Mouse (Mus musculus): ENCODE data around the gene Obp2a. TPM values are rescaled to one million over a fixed set of nuclear protein-coding genes. Genes with fewer than 3 reads are reported as not detected.
"Not testable (repeated sequence)": the region's sequence is repeated elsewhere in the genome, so short reads cannot be mapped to it uniquely, and the experiment has no call there.

Gene Obp2a
- polyA plus RNA-seq (2015; fragmentation: Nextera tagmentation; extraction: Ambion mirVana): not detected in 2 replicates

GRCm38 (mm10) chr2:25699743-25700142 lies at the start of gene Obp2a:
Gene Obp2a, plus strand, starts transcription at chr2:25700043.
- not testable (repeated sequence) for H3K4me3 ChIP-seq (ENCODE audit: low read depth, low read length); ATAC-seq; H3K36me3 ChIP-seq (ENCODE audit: control insufficient read depth, insufficient read depth); H3K27ac ChIP-seq (ENCODE audit: low read depth, low read length); H3K9ac ChIP-seq (ENCODE audit: low read depth, low read length); H3K27me3 ChIP-seq (replicated peaks; ENCODE audit: control insufficient read depth, insufficient read depth, low read length); H3K9me3 ChIP-seq (ENCODE audit: control insufficient read depth); H3K4me1 ChIP-seq (replicated peaks; ENCODE audit: control insufficient read depth, insufficient read depth, low read length); H3K4me2 ChIP-seq (replicated peaks; ENCODE audit: low read depth)
- WGBS: 59% methylated on average over 3 of the region's 3 CpGs

DNA sequence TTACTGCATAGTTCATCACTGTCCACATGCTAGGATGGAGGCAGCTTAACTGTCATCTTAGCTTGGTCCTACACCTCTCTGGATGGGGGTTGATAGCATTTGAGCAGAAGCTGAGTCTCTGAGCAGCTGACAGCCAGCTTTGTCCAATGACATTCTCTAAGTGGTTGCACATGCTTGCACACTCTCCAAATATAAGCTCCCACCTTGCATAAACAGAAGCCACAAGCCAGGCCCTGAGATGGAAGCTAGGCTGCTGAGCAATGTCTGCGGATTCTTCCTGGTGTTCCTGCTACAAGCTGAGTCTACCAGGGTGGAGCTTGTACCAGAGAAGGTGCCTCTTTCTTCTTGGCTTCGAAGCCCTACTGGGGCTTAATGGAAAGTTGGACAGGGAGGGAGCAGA lies 46.9 kb upstream of the Obp2a start, which contains the start of gene Lcn8:
Lcn8 (plus strand) TSS at position 219 of the 400 bp plus-strand sequence.
- Histone ChIP-seq H3K9ac (ENCODE audit: low read depth, low read length) (no peak within 1 kb of the TSS), H3K9me3 (ENCODE audit: control insufficient read depth) (no peaks in the 10 kb centered on the region), H3K27me3 (replicated peaks; ENCODE audit: control insufficient read depth, insufficient read depth, low read length) (no peaks in the 10 kb centered on the region), H3K4me3 (ENCODE audit: low read depth, low read length) (no peak within 1 kb of the TSS), H3K27ac (ENCODE audit: low read depth, low read length) (no peak within 1 kb of the TSS), H3K36me3 (ENCODE audit: control insufficient read depth, insufficient read depth) (no peaks in the 10 kb centered on the region), H3K4me1 (replicated peaks; ENCODE audit: control insufficient read depth, insufficient read depth, low read length) (no peaks in the 10 kb centered on the region), H3K4me2 (replicated peaks; ENCODE audit: low read depth) (no peak within 1 kb of the TSS)
- WGBS: 77% methylated on average over 2 of the region's 2 CpGs
- no peak for ATAC-seq
- no peak for TF ChIP-seq CTCF (IDR thresholded peaks at IDR 0.05; ENCODE audit: low read depth)

GRCm38 (mm10) chr2:25654502-25654901 lies 45.3 kb upstream of the Obp2a start:
- no peak for ATAC-seq
- Histone ChIP-seq H3K4me3 (ENCODE audit: low read depth, low read length) (no peak overlapping the region), H3K36me3 (ENCODE audit: control insufficient read depth, insufficient read depth) (no peaks in the 10 kb centered on the region), H3K4me2 (replicated peaks; ENCODE audit: low read depth) (no peak overlapping the region), H3K27me3 (replicated peaks; ENCODE audit: control insufficient read depth, insufficient read depth, low read length) (no peaks in the 10 kb centered on the region), H3K9me3 (ENCODE audit: control insufficient read depth) (no peaks in the 10 kb centered on the region), H3K9ac (ENCODE audit: low read depth, low read length) (no peak overlapping the region), H3K4me1 (replicated peaks; ENCODE audit: control insufficient read depth, insufficient read depth, low read length) (no peaks in the 10 kb centered on the region), H3K27ac (ENCODE audit: low read depth, low read length) (no peak overlapping the region)
- 58% methylated on average over 1 of the region's 1 CpGs for WGBS
- TF ChIP-seq CTCF (IDR thresholded peaks at IDR 0.05; ENCODE audit: low read depth): no peak

DNA sequence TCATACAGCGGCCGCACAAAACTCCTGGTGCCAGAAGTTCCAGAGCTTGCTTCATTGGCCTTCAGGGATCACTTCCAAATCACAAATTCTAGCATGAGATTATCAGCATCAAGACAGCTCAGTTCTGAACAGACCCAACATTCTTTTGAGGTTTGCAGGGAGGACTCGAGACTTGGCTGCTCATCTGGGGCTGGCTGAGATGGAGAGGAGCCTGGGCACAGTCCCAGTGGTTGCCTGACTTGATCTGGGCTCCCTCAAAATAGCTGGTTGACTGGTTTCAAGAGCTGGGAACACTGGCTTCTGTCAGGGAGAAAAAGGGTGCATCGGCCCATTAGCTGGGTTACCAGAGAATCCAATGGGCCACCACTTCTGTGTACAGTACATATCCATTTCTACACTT lies 43.2 kb upstream of the Obp2a start:
- Histone ChIP-seq H3K36me3 (ENCODE audit: control insufficient read depth, insufficient read depth) (no peaks in the 10 kb centered on the region), H3K27me3 (replicated peaks; ENCODE audit: control insufficient read depth, insufficient read depth, low read length) (no peaks in the 10 kb centered on the region), H3K27ac (ENCODE audit: low read depth, low read length) (no peak overlapping the region), H3K4me1 (replicated peaks; ENCODE audit: control insufficient read depth, insufficient read depth, low read length) (no peaks in the 10 kb centered on the region), H3K4me2 (replicated peaks; ENCODE audit: low read depth) (no peak overlapping the region), H3K9ac (ENCODE audit: low read depth, low read length) (no peak overlapping the region), H3K9me3 (ENCODE audit: control insufficient read depth) (no peaks in the 10 kb centered on the region), H3K4me3 (ENCODE audit: low read depth, low read length) (no peak overlapping the region)
- no peak for ATAC-seq
- TF ChIP-seq CTCF (IDR thresholded peaks at IDR 0.05; ENCODE audit: low read depth): no peak
- WGBS: 75% methylated on average over 4 of the region's 4 CpGs

- Histone ChIP-seq H3K4me3 (ENCODE audit: low read depth, low read length) (no peak overlapping the region), H3K9ac (ENCODE audit: low read depth, low read length) (no peak overlapping the region), H3K4me2 (replicated peaks; ENCODE audit: low read depth) (no peak overlapping the region), H3K4me1 (replicated peaks; ENCODE audit: control insufficient read depth, insufficient read depth, low read length) (no peaks in the 10 kb centered on the region), H3K27me3 (replicated peaks; ENCODE audit: control insufficient read depth, insufficient read depth, low read length) (no peaks in the 10 kb centered on the region), H3K9me3 (ENCODE audit: control insufficient read depth) (no peaks in the 10 kb centered on the region), H3K27ac (ENCODE audit: low read depth, low read length) (no peak overlapping the region), H3K36me3 (ENCODE audit: control insufficient read depth, insufficient read depth) (no peaks in the 10 kb centered on the region)
- TF ChIP-seq CTCF (IDR thresholded peaks at IDR 0.05; ENCODE audit: low read depth): no peak
- no peak for ATAC-seq
- WGBS: 77% methylated on average over 4 of the region's 4 CpGs
Measured at GRCm38 (mm10) chr2:25657246-25657645, 42.6 kb upstream of the Obp2a start.

- no peak within 1 kb of the TSS for H3K4me3 ChIP-seq (ENCODE audit: low read depth, low read length)
- no peak for TF ChIP-seq CTCF (IDR thresholded peaks at IDR 0.05; ENCODE audit: low read depth)
Measured at GRCm38 (mm10) chr2:25657652-25658051, 42.2 kb upstream of the Obp2a start, which contains the start of gene Lcn5. Gene Lcn5, plus strand, starts transcription at chr2:25657952.

GRCm38 (mm10) chr2:25660279-25660678 lies 39.6 kb upstream of the Obp2a start:
- Histone ChIP-seq H3K27me3 (replicated peaks; ENCODE audit: control insufficient read depth, insufficient read depth, low read length) (no peaks in the 10 kb centered on the region), H3K27ac (ENCODE audit: low read depth, low read length) (no peak overlapping the region), H3K9ac (ENCODE audit: low read depth, low read length) (no peak overlapping the region), H3K4me3 (ENCODE audit: low read depth, low read length) (no peak overlapping the region), H3K4me2 (replicated peaks; ENCODE audit: low read depth) (no peak overlapping the region), H3K9me3 (ENCODE audit: control insufficient read depth) (no peaks in the 10 kb centered on the region), H3K4me1 (replicated peaks; ENCODE audit: control insufficient read depth, insufficient read depth, low read length) (no peaks in the 10 kb centered on the region), H3K36me3 (ENCODE audit: control insufficient read depth, insufficient read depth) (no peaks in the 10 kb centered on the region)
- 87% methylated on average over 8 of the region's 8 CpGs for WGBS
- TF ChIP-seq CTCF (IDR thresholded peaks at IDR 0.05; ENCODE audit: low read depth): no peak
- ATAC-seq: no peak

More at GRCm38 (mm10) chr2:25657652-25658051, 42.2 kb upstream of the Obp2a start, which contains the start of gene Lcn5:
- Histone ChIP-seq H3K4me1 (replicated peaks; ENCODE audit: control insufficient read depth, insufficient read depth, low read length) (no peaks in the 10 kb centered on the region), H3K9ac (ENCODE audit: low read depth, low read length) (no peak within 1 kb of the TSS), H3K4me2 (replicated peaks; ENCODE audit: low read depth) (no peak within 1 kb of the TSS), H3K9me3 (ENCODE audit: control insufficient read depth) (no peaks in the 10 kb centered on the region), H3K27ac (ENCODE audit: low read depth, low read length) (no peak within 1 kb of the TSS), H3K36me3 (ENCODE audit: control insufficient read depth, insufficient read depth) (no peaks in the 10 kb centered on the region), H3K27me3 (replicated peaks; ENCODE audit: control insufficient read depth, insufficient read depth, low read length) (no peaks in the 10 kb centered on the region)
- ATAC-seq: no peak

Data from intestine, postnatal 0 days (tissue).